Mouse (Mus musculus) kidney, embryonic 14.5 days (tissue): Measurements from ENCODE around the gene Klhl12. TPM values are rescaled to one million over a fixed set of nuclear protein-coding genes. Genes with fewer than 3 reads are reported as not detected.
A peak's percentile ranks its signal among the peaks of the same experiment; 100 is the strongest.

ENCODE experiments used
- ATAC-seq: fragments of 200-750 bp; cut with Nextera tagmentation; 2 replicates; pipeline ENCODE4 v1.8.0; 2017; ENCODE audit warnings: moderate number of reproducible peaks, mild to moderate bottlenecking, moderate TSS enrichment, moderate library complexity; ENCODE audit not compliant: low FRiP score, low TSS enrichment
- H3K27ac ChIP-seq: fragments of 300-500 bp; sonication (generic); 2 replicates; pipeline ENCODE4 v1.5.1; 2014; ENCODE audit warnings: low read depth, mild to moderate bottlenecking, low read length, moderate library complexity, mixed read lengths
- H3K27me3 ChIP-seq: fragments of 300-500 bp; sonication (generic); 2 replicates; pipeline ENCODE4 v1.6.1; 2014; ENCODE audit warnings: mild to moderate bottlenecking, low read length; ENCODE audit not compliant: control insufficient read depth, insufficient read depth
- H3K36me3 ChIP-seq: fragments of 300-500 bp; sonication (generic); 2 replicates; pipeline ENCODE4 v1.6.1; 2014; ENCODE audit warnings: low read length, mixed read lengths; ENCODE audit not compliant: control insufficient read depth, insufficient read depth
- H3K4me1 ChIP-seq: fragments of 300-500 bp; sonication (generic); 2 replicates; pipeline ENCODE4 v1.6.1; 2014; ENCODE audit warnings: low read length, mixed read lengths; ENCODE audit not compliant: control insufficient read depth, insufficient read depth
- H3K4me2 ChIP-seq: fragments of 300-500 bp; sonication (generic); replicated peaks from 2 replicates; pipeline ENCODE4 v1.6.1; 2014; ENCODE audit warnings: low read depth, mild to moderate bottlenecking, low read length
- H3K4me3 ChIP-seq: fragments of 300-500 bp; sonication (generic); 2 replicates; pipeline ENCODE4 v1.5.1; 2014; ENCODE audit warnings: mild to moderate bottlenecking, low read length
- H3K9ac ChIP-seq: fragments of 300-500 bp; sonication (generic); 2 replicates; pipeline ENCODE4 v1.6.1; 2014; ENCODE audit warnings: low read depth, mild to moderate bottlenecking, low read length, moderate library complexity
- H3K9me3 ChIP-seq: fragments of 300-500 bp; sonication (generic); 2 replicates; pipeline ENCODE4 v1.6.1; 2016; ENCODE audit warnings: low read length; ENCODE audit not compliant: control insufficient read depth
- WGBS: fragments of 180-500 bp; shearing (Covaris S2); extraction: QIAGEN DNeasy Blood & Tissue Kit; methylation state at CpG from one replicate; pipeline ENCODE4 v1.1.7; 2014; 5-methylcytosine and 5-hydroxymethylcytosine counted together
- polyA plus RNA-seq: library from polyadenylated mRNA; unstranded; fragments of >200 nt; fragmentation: Nextera tagmentation; extraction: Ambion mirVana; gene quantifications from 2 replicates; pipeline ENCODE4 v1.2.1, GENCODE M21; 2014

The Klhl12 gene
- polyA plus RNA-seq, 1 experiment from 2014 or later, result 27.8 TPM

GRCm38 (mm10) chr1:134495991-134496390, 40.7 kb downstream of the Klhl12 start:
- no peaks in the 10 kb centered on the region for H3K27me3 ChIP-seq
- peak overlapping the region; percentile 73; the same call in 1 of the 2 replicates for H3K9ac ChIP-seq
- no peaks in the 10 kb centered on the region for H3K9me3 ChIP-seq
- no peak overlapping the region for H3K27ac ChIP-seq
- H3K4me3 ChIP-seq, result peak overlapping the region; percentile 73; the same call in 1 of the 2 replicates
- H3K4me1 ChIP-seq, result peaks cover 4% of the 10 kb centered on the region
- H3K36me3 ChIP-seq, result peaks cover 6% of the 10 kb centered on the region; the same call in 1 of the 2 replicates
- H3K4me2 ChIP-seq, result peak overlapping the region; percentile 51; the same call in 1 of the 2 replicates
- ATAC-seq, result no peak
- 81% methylated on average over 10 of the region's 10 CpGs for WGBS

- no peak overlapping the region for H3K4me2 ChIP-seq
- 100% methylated on average over 1 of the region's 1 CpGs for WGBS
These were observed 45.6 kb downstream of the Klhl12 start for GRCm38 (mm10) chr1:134500916-134501315.

GRCm38 (mm10) chr1:134506201-134506600, 50.9 kb downstream of the Klhl12 start:
- no peak overlapping the region for H3K4me3 ChIP-seq

More at GRCm38 (mm10) chr1:134500916-134501315, 45.6 kb downstream of the Klhl12 start:
- no peaks in the 10 kb centered on the region for H3K27me3 ChIP-seq
- H3K36me3 ChIP-seq, result peaks cover 10% of the 10 kb centered on the region; the same call in 1 of the 2 replicates
- H3K27ac ChIP-seq, result no peak overlapping the region
- no peaks in the 10 kb centered on the region; the same call in 1 of the 2 replicates for H3K4me1 ChIP-seq
- H3K4me3 ChIP-seq, result no peak overlapping the region
- no peak overlapping the region for H3K9ac ChIP-seq
- no peaks in the 10 kb centered on the region for H3K9me3 ChIP-seq
- no peak for ATAC-seq

GRCm38 (mm10) chr1:134510018-134510417, 54.7 kb downstream of the Klhl12 start:
- H3K4me1 ChIP-seq, result peaks cover 14% of the 10 kb centered on the region; the same call in 1 of the 2 replicates
- 19% methylated on average over 7 of the region's 7 CpGs for WGBS

More at GRCm38 (mm10) chr1:134506201-134506600, 50.9 kb downstream of the Klhl12 start:
- H3K9ac ChIP-seq, result no peak overlapping the region
- H3K36me3 ChIP-seq, result peaks cover 31% of the 10 kb centered on the region
- H3K27ac ChIP-seq, result no peak overlapping the region
- no peaks in the 10 kb centered on the region for H3K9me3 ChIP-seq
- H3K4me2 ChIP-seq, result no peak overlapping the region
- no peak for ATAC-seq
- H3K27me3 ChIP-seq, result no peaks in the 10 kb centered on the region
- WGBS, result 87% methylated on average over 8 of the region's 8 CpGs
- 0 out of 2 replicates have a peak, but pooled peaks cover 5% of the 10 kb centered on the region for H3K4me1 ChIP-seq

GRCm38 (mm10) chr1:134512183-134512582, 56.9 kb downstream of the Klhl12 start:
- WGBS, result 68% methylated on average over 4 of the region's 4 CpGs
- no peak for ATAC-seq
- H3K9ac ChIP-seq, result no peak overlapping the region
- H3K9me3 ChIP-seq, result no peaks in the 10 kb centered on the region
- H3K27ac ChIP-seq, result no peak overlapping the region
- H3K36me3 ChIP-seq, result peaks cover 16% of the 10 kb centered on the region
- H3K4me1 ChIP-seq, result peaks cover 22% of the 10 kb centered on the region; the same call in 1 of the 2 replicates
- H3K4me3 ChIP-seq, result no peak overlapping the region
- H3K4me2 ChIP-seq, result no peak overlapping the region
- H3K27me3 ChIP-seq, result peaks cover 6% of the 10 kb centered on the region; the same call in 1 of the 2 replicates

More at GRCm38 (mm10) chr1:134510018-134510417, 54.7 kb downstream of the Klhl12 start:
- Histone ChIP-seq H3K27ac (no peak overlapping the region), H3K9me3 (no peaks in the 10 kb centered on the region), H3K4me3 (no peak overlapping the region), H3K27me3 (peaks cover 6% of the 10 kb centered on the region; the same call in 1 of the 2 replicates), H3K9ac (no peak overlapping the region), H3K4me2 (no peak overlapping the region), H3K36me3 (peaks cover 30% of the 10 kb centered on the region)
- ATAC-seq, result no peak

- peaks cover 6% of the 10 kb centered on the region; the same call in 1 of the 2 replicates for H3K27me3 ChIP-seq
- WGBS, result 63% methylated on average over 6 of the region's 6 CpGs
- no peak overlapping the region for H3K27ac ChIP-seq
- H3K36me3 ChIP-seq, result peaks cover 12% of the 10 kb centered on the region
- peaks cover 22% of the 10 kb centered on the region; the same call in 1 of the 2 replicates for H3K4me1 ChIP-seq
- H3K4me2 ChIP-seq, result peak overlapping the region; percentile 89; the same call in 1 of the 2 replicates
- H3K9me3 ChIP-seq, result no peaks in the 10 kb centered on the region
- H3K9ac ChIP-seq, result no peak overlapping the region
- ATAC-seq, result no peak
- H3K4me3 ChIP-seq, result no peak overlapping the region
These were observed 57.3 kb downstream of the Klhl12 start for GRCm38 (mm10) chr1:134512584-134512983.

GRCm38 (mm10) chr1:134513312-134513860, 58.1 kb downstream of the Klhl12 start:
- peaks cover 22% of the 10 kb centered on the region; the same call in 1 of the 2 replicates for H3K4me1 ChIP-seq
- H3K27ac ChIP-seq, result no peak overlapping the region
- no peaks in the 10 kb centered on the region for H3K9me3 ChIP-seq
- peak overlapping the region; percentile 63 for H3K9ac ChIP-seq
- 0 out of 2 replicates have a peak, but pooled peaks have one; percentile 29 for ATAC-seq
- H3K36me3 ChIP-seq, result peaks cover 4% of the 10 kb centered on the region; the same call in 1 of the 2 replicates
- H3K4me2 ChIP-seq, result peak overlapping the region; percentile 89
- 2% methylated on average over 38 of the region's 38 CpGs for WGBS
- peaks cover 6% of the 10 kb centered on the region; the same call in 1 of the 2 replicates for H3K27me3 ChIP-seq
- peak overlapping the region; percentile 47 for H3K4me3 ChIP-seq

- no peak for ATAC-seq
- Histone ChIP-seq H3K4me3 (peak overlapping the region; percentile 47), H3K9me3 (no peaks in the 10 kb centered on the region), H3K27me3 (peaks cover 6% of the 10 kb centered on the region; the same call in 1 of the 2 replicates), H3K4me2 (peak overlapping the region; percentile 89), H3K36me3 (peaks cover 3% of the 10 kb centered on the region; the same call in 1 of the 2 replicates), H3K27ac (no peak overlapping the region), H3K9ac (peak overlapping the region; percentile 63; the same call in 1 of the 2 replicates), H3K4me1 (peaks cover 22% of the 10 kb centered on the region; the same call in 1 of the 2 replicates)
- whole genome bisulfite sequencing, result 36% methylated on average over 16 of the region's 16 CpGs
These were observed 58.7 kb downstream of the Klhl12 start for GRCm38 (mm10) chr1:134513876-134514590.
